Mouse (Mus musculus) layer of hippocampus, adult 8-10 months (tissue): ENCODE data around the gene Itgb2l. TPM values are rescaled to one million over a fixed set of nuclear protein-coding genes. Genes with fewer than 3 reads are reported as not detected.

Experiments used
- total RNA-seq, 4 experiments: library from RNA; stranded (reverse); gene quantifications; 2 replicates each; pipeline ENCODE4 v1.2.4; 2022

Itgb2l gene
- total RNA-seq, 4 experiments from 2014 or later, result not detected

Other genes starting within 250 kb of the Itgb2l start
- 1 to 10 TPM; 1.8 to 2.4 (median 2.2) TPM for gene Sh3bgr, start 243.2 kb downstream of the Itgb2l start, total RNA-seq
- 10 to 100 TPM; 55.0 to 58.0 (median 56.9) TPM for gene B3galt5, start 207.8 kb downstream of the Itgb2l start, total RNA-seq
- 100 to 1,000 TPM; 189 to 232 (median 208) TPM for gene Pcp4, start 24.0 kb upstream of the Itgb2l start, total RNA-seq